Mouse (Mus musculus) testis, adult 2 months (tissue): ENCODE results near the gene Ccdc85c.

Experiments used
- CTCF ChIP-seq: fragments of 200-500 bp; IDR thresholded peaks from 2 replicates; pipeline ENCODE4 v1.5.1; 2012; ENCODE audit warnings: low read depth, mild to moderate bottlenecking, inconsistent platforms, low read length, moderate library complexity; ENCODE audit not compliant: control insufficient read depth, insufficient read depth, insufficient replicate concordance
- POLR2A ChIP-seq: fragments of 200-500 bp; IDR thresholded peaks from 2 replicates; pipeline ENCODE4 v1.6.1; 2012; ENCODE audit warnings: low read depth, mild to moderate bottlenecking, inconsistent platforms, low read length, moderate library complexity; ENCODE audit not compliant: control insufficient read depth

DNA sequence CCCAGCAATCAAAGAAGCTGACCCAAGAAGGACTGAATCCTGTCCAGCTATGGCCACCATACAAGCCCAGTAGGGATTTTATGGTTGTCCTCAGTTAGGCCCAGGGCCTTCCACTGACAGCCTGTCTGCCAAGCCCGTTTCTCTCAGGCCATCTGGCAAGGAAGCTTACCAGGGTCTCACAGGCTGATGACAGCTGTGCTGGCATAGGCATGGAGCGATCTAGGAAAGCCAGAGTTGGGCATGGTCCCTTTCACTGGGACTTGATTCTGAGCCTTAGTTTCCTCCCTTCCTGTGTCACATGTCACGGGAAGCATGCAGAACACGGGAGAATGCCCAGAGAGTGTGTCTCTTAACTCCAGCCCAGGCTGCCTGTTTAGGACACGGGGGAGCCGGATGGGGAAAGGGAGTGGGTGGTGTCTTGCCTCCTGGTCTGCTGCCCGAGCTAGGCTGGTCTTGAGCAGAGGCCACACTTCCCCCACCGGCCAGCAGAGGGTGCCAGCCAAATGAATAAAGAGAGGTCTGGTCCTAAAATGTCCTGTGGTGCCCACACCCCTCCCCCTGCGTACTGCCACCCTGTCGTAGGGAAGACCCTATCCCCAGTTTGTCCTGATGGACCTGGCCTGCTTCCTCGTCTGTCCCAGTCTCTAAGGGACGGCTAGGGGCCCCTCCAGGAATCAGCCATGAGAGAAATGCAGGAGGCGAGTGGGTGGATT, 66.3 kb downstream of the Ccdc85c start:
- TF ChIP-seq CTCF: peak; percentile 70; the same call in 1 of the 2 replicates
- no peak for TF ChIP-seq POLR2A
